Mouse (Mus musculus): Measurements from ENCODE around the gene Ctsa. TPM values are rescaled to one million over a fixed set of nuclear protein-coding genes. Genes with fewer than 3 reads are reported as not detected.
A peak's percentile ranks its signal among the peaks of the same experiment; 100 is the strongest.
"Not testable (repeated sequence)": the region's sequence is repeated elsewhere in the genome, so short reads cannot be mapped to it uniquely, and the experiment has no call there.

The Ctsa gene
- total and polyA plus RNA-seq, 3 experiments, result 19.9 to 45.5 (median 27.0) TPM

DNA sequence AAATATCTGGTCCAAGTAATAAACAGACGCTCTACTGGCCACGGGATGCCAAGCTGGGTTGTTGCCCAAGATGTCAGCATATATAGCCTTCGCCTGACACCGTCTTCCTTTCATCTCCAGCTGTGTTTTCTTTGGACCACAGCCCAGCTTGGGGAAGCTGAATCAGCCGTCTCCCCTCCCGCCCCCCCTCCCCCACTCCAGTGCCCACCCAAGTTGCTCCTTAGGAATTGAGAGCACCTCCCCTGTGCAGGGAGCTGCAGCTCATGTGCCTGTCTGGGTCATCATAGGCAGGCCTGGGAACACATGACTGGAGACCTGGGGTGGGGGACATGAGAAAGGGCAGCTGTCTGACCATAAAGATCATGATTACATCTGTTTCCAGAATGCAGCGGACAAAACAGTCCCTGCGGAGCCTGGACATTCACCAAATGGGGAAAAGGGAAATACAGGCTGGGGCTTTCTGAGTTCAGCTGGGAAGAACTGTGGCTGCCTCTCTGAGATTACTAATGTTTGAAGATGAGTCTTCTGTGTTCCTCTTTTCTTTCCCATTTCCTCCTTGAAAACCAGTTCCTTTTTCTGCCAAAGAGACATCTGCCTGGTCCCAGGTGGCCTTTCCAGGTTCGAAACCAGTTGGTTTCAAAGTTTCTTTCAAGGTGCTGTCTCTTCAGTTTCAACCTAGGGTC is 29.6 kb downstream of the Ctsa start:
- Histone ChIP-seq H3K4me2 (ENCODE audit: insufficient read depth, low read depth, poor library complexity, severe bottlenecking) (no peak overlapping the region), H3K27ac (ENCODE audit: insufficient read depth, low read depth) (no peak overlapping the region), H3K9ac (ENCODE audit: insufficient read depth, low read depth) (no peak overlapping the region)

GRCm38 (mm10) chr2:164863411-164863810 is 30.7 kb downstream of the Ctsa start:
- H3K36me3 ChIP-seq (replicated peaks in 1 of 2; ENCODE audit: control insufficient read depth in 1 of 2, insufficient read depth in 1 of 2, low read length in 1 of 2); H3K4me2 ChIP-seq (ENCODE audit: insufficient read depth, low read depth, poor library complexity, severe bottlenecking); H3K27ac ChIP-seq (ENCODE audit: insufficient read depth, low read depth); DNase-seq (ENCODE audit: extremely low read depth); H3K79me2 ChIP-seq (replicated peaks; ENCODE audit: control insufficient read depth, extremely low read depth, insufficient read depth, poor library complexity, severe bottlenecking); H3K27me3 ChIP-seq (replicated peaks); H3K4me3 ChIP-seq (replicated peaks in 1 of 3; ENCODE audit: low read depth in 2 of 3, low read length in 2 of 3, poor library complexity in 1 of 3); dilution Hi-C loops (cut with MboI; ENCODE audit: extremely low pct_ligation_motif_present, extremely low pct_unique_long_range_greater_than_20kb, low sequenced_read_pairs); H3K9ac ChIP-seq (ENCODE audit: insufficient read depth, low read depth); in situ Hi-C loops (cut with MboI; ENCODE audit: low pct_ligation_motif_present, low pct_unique_long_range_greater_than_20kb, low sequenced_read_pairs): not testable (repeated sequence)
- H3K9me3 ChIP-seq (replicated peaks; ENCODE audit: low read length), result peaks cover 13% of the 10 kb centered on the region
- peaks cover 0 to 34% of the 10 kb centered on the region in 2 experiments; a peak in 3 of 4 replicates for H3K4me1 ChIP-seq (ENCODE audit: control insufficient read depth in 1 of 2, insufficient read depth in 2 of 2)

More for the DNA sequence above, 29.6 kb downstream of the Ctsa start:
- no peaks in the 10 kb centered on the region for H3K36me3 ChIP-seq (replicated peaks in 1 of 2; ENCODE audit: control insufficient read depth in 1 of 2, insufficient read depth in 1 of 2, low read length in 1 of 2)
- peaks cover 0 to 37% of the 10 kb centered on the region in 2 experiments; a peak in 3 of 4 replicates for H3K4me1 ChIP-seq (ENCODE audit: control insufficient read depth in 1 of 2, insufficient read depth in 2 of 2)
- TF ChIP-seq RCOR1 (conservative IDR thresholded peaks at IDR 0.05; ENCODE audit: low read depth, low read length) (peak; percentile 81), SIN3A (IDR thresholded peaks at IDR 0.05; ENCODE audit: low read length) (no peak), ETS1 (conservative IDR thresholded peaks at IDR 0.05; ENCODE audit: low read depth, low read length) (peak; percentile 51; the same call in 1 of the 2 replicates), MYC (IDR thresholded peaks at IDR 0.05; ENCODE audit: low read depth, low read length) (0 out of 2 replicates have a peak, but pooled peaks have one; percentile 56), KAT2A (IDR thresholded peaks at IDR 0.05; ENCODE audit: insufficient replicate concordance, low read length) (0 out of 2 replicates have a peak, but pooled peaks have one; percentile 41), MAFK (IDR thresholded peaks at IDR 0.05; ENCODE audit: insufficient replicate concordance, low read length) (0 out of 2 replicates have a peak, but pooled peaks have one; percentile 15), POLR2AphosphoS2 (IDR thresholded peaks at IDR 0.05; ENCODE audit: low read depth, low read length) (no peak), SMC3 (IDR thresholded peaks at IDR 0.05; ENCODE audit: low read depth, low read length) (no peak), TBP (conservative IDR thresholded peaks at IDR 0.05; ENCODE audit: low read depth, low read length) (no peak), MXI1 (IDR thresholded peaks at IDR 0.05; ENCODE audit: low read depth, low read length) (no peak), UBTF (IDR thresholded peaks at IDR 0.05; ENCODE audit: low read depth, low read length) (no peak), USF1 (IDR thresholded peaks at IDR 0.05; ENCODE audit: low read depth, low read length) (no peak), USF2 (conservative IDR thresholded peaks at IDR 0.05; ENCODE audit: low read depth, low read length) (no peak), MAZ (IDR thresholded peaks at IDR 0.05; ENCODE audit: low read depth, low read length) (no peak), CTCF (conservative IDR thresholded peaks at IDR 0.05 in 1 of 2, IDR thresholded peaks at IDR 0.05 in 1 of 2; ENCODE audit: low read depth in 2 of 2, low read length in 2 of 2) (no peak), MEF2A (IDR thresholded peaks at IDR 0.05; ENCODE audit: borderline replicate concordance, low read depth, low read length) (peak; percentile 52; the same call in 1 of the 2 replicates), HCFC1 (IDR thresholded peaks at IDR 0.05; ENCODE audit: low read depth, low read length) (no peak), ZNF384 (IDR thresholded peaks at IDR 0.05; ENCODE audit: low read depth, low read length) (no peak), JUND (conservative IDR thresholded peaks at IDR 0.05; ENCODE audit: low read depth, low read length) (no peak; the same call in 1 of the 2 replicates), GABPA (IDR thresholded peaks at IDR 0.05; ENCODE audit: insufficient replicate concordance, low read depth, low read length) (no peak), NRF1 (IDR thresholded peaks at IDR 0.05; ENCODE audit: low read depth, low read length) (no peak), ZKSCAN1 (IDR thresholded peaks at IDR 0.05; ENCODE audit: borderline replicate concordance, low read depth, low read length) (no peak), EP300 (IDR thresholded peaks at IDR 0.05; ENCODE audit: low read length) (peak; percentile 96), ELF1 (IDR thresholded peaks at IDR 0.05; ENCODE audit: low read depth, low read length) (0 out of 2 replicates have a peak, but pooled peaks have one; percentile 21), MAX (IDR thresholded peaks at IDR 0.05; ENCODE audit: low read length) (0 out of 2 replicates have a peak, but pooled peaks have one; percentile 40), PAX5 (IDR thresholded peaks at IDR 0.05; ENCODE audit: low read length) (no peak), NELFE (IDR thresholded peaks at IDR 0.05; ENCODE audit: low read depth, low read length) (no peak), JUN (IDR thresholded peaks at IDR 0.05; ENCODE audit: insufficient read depth, low read depth, low read length) (no peak), RAD21 (IDR thresholded peaks at IDR 0.05; ENCODE audit: low read depth, low read length) (no peak), TCF12 (IDR thresholded peaks at IDR 0.05; ENCODE audit: low read depth, low read length) (peak; percentile 78), ZC3H11A (IDR thresholded peaks at IDR 0.05; ENCODE audit: low read depth, low read length) (no peak), ZMIZ1 (IDR thresholded peaks at IDR 0.05; ENCODE audit: low read depth, low read length) (no peak), BHLHE40 (IDR thresholded peaks at IDR 0.05; ENCODE audit: low read depth, low read length) (peak; percentile 43; the same call in 1 of the 2 replicates), CHD1 (IDR thresholded peaks at IDR 0.05; ENCODE audit: low read depth, low read length) (no peak), IRF4 (IDR thresholded peaks at IDR 0.05; ENCODE audit: low read depth, low read length) (peak; percentile 88), E2F4 (IDR thresholded peaks at IDR 0.05; ENCODE audit: insufficient replicate concordance, low read depth, low read length) (0 out of 2 replicates have a peak, but pooled peaks have one; percentile 19), CHD2 (IDR thresholded peaks at IDR 0.05; ENCODE audit: low read length) (0 out of 2 replicates have a peak, but pooled peaks have one; percentile 55), POLR2A (IDR thresholded peaks at IDR 0.05; ENCODE audit: low read depth, low read length) (no peak)
- dilution Hi-C loops (cut with MboI; ENCODE audit: extremely low pct_ligation_motif_present, extremely low pct_unique_long_range_greater_than_20kb, low sequenced_read_pairs) (no loop called here), in situ Hi-C loops (cut with MboI; ENCODE audit: low pct_ligation_motif_present, low pct_unique_long_range_greater_than_20kb, low sequenced_read_pairs) (no loop called here)
- H3K9me3 ChIP-seq (replicated peaks; ENCODE audit: low read length), result peaks cover 5% of the 10 kb centered on the region
- H3K79me2 ChIP-seq (replicated peaks; ENCODE audit: control insufficient read depth, extremely low read depth, insufficient read depth, poor library complexity, severe bottlenecking), result no peaks in the 10 kb centered on the region
- no peak overlapping the region for H3K4me3 ChIP-seq (replicated peaks in 1 of 3; ENCODE audit: low read depth in 2 of 3, low read length in 2 of 3, poor library complexity in 1 of 3)
- peaks cover 6% of the 10 kb centered on the region for H3K27me3 ChIP-seq (replicated peaks)
- peak; percentile 60 for DNase-seq (ENCODE audit: extremely low read depth)
